Mouse (Mus musculus): Measurements from ENCODE around the gene Ciao2b. TPM values are rescaled to one million over a fixed set of nuclear protein-coding genes. Genes with fewer than 3 reads are reported as not detected.
A peak's percentile ranks its signal among the peaks of the same experiment; 100 is the strongest.
"Not testable (repeated sequence)": the region's sequence is repeated elsewhere in the genome, so short reads cannot be mapped to it uniquely, and the experiment has no call there.

The Ciao2b gene
- 71.9 and 81.9 TPM in 2 replicates for total RNA-seq (2012; rRNA removed)

GRCm38 (mm10) chr8:104641426-104642323 lies at the start of gene Ciao2b:
Ciao2b (minus strand) TSS chr8:104641965.
- peak within 1 kb of the TSS; percentile 92 to 95 for H3K4me3 ChIP-seq (ENCODE audit: insufficient read depth in 1 of 2, low read depth in 1 of 2, low read length in 2 of 2, poor library complexity in 1 of 2, severe bottlenecking in 1 of 2)
- DNase-seq (ENCODE audit: low read depth, low spot score): peak; percentile 80
- TF ChIP-seq MAFK (IDR thresholded peaks at IDR 0.05; ENCODE audit: insufficient read depth, low read depth, low read length) (no peak), ZNF384 (IDR thresholded peaks at IDR 0.05; ENCODE audit: low read depth, low read length) (no peak), ZC3H11A (IDR thresholded peaks at IDR 0.05; ENCODE audit: borderline replicate concordance, low read depth, low read length) (no peak), CHD2 (IDR thresholded peaks at IDR 0.05; ENCODE audit: low read depth, low read length) (no peak), HCFC1 (IDR thresholded peaks at IDR 0.05; ENCODE audit: borderline replicate concordance, insufficient read depth, low read length) (peak; percentile 69; the same call in 1 of the 2 replicates)
- H3K9me3 ChIP-seq (ENCODE audit: control insufficient read depth, insufficient read depth, low read depth, low read length): no peaks in the 10 kb centered on the region
- H3K4me1 ChIP-seq (ENCODE audit: control insufficient read depth in 2 of 2, insufficient read depth in 2 of 2, low read length in 2 of 2, poor library complexity in 1 of 2): peaks cover 0 to 3% of the 10 kb centered on the region in 2 experiments; a peak in 1 of 4 replicates
- peak within 1 kb of the TSS; percentile 88 for H3K9ac ChIP-seq (ENCODE audit: insufficient read depth, low read depth, low read length, poor library complexity, severe bottlenecking)
- H3K27ac ChIP-seq (ENCODE audit: insufficient read depth, low read depth, low read length, poor library complexity, severe bottlenecking): no peak within 1 kb of the TSS
- in situ Hi-C loops (cut with MboI; ENCODE audit: low sequenced_read_pairs in 2 of 2, unreplicated experiment in 2 of 2): loop anchor here in 1 of 2 experiments (25.0 kb wide), 1 partner anchor 621 kb away; the partner anchor contains the start of genes B3gnt9, Fbxl8, Hsf4 and Tradd
- H3K36me3 ChIP-seq (ENCODE audit: control insufficient read depth, insufficient read depth, low read length, poor library complexity, severe bottlenecking): no peaks in the 10 kb centered on the region

- H3K9ac ChIP-seq (ENCODE audit: insufficient read depth, low read depth, low read length, poor library complexity, severe bottlenecking): no peak overlapping the region
- no peaks in the 10 kb centered on the region for H3K4me1 ChIP-seq (ENCODE audit: control insufficient read depth in 2 of 2, insufficient read depth in 2 of 2, low read length in 2 of 2, poor library complexity in 1 of 2)
- no peak for TF ChIP-seq ZNF384 (IDR thresholded peaks at IDR 0.05; ENCODE audit: low read depth, low read length)
- no peak for TF ChIP-seq CHD2 (IDR thresholded peaks at IDR 0.05; ENCODE audit: low read depth, low read length)
- no peak for TF ChIP-seq MAFK (IDR thresholded peaks at IDR 0.05; ENCODE audit: insufficient read depth, low read depth, low read length)
- TF ChIP-seq HCFC1 (IDR thresholded peaks at IDR 0.05; ENCODE audit: borderline replicate concordance, insufficient read depth, low read length): no peak
- TF ChIP-seq ZC3H11A (IDR thresholded peaks at IDR 0.05; ENCODE audit: borderline replicate concordance, low read depth, low read length): no peak
- DNase-seq (ENCODE audit: low read depth, low spot score): no peak
- in situ Hi-C loops (cut with MboI; ENCODE audit: low sequenced_read_pairs in 2 of 2, unreplicated experiment in 2 of 2): no loop called here
- no peaks in the 10 kb centered on the region for H3K36me3 ChIP-seq (ENCODE audit: control insufficient read depth, insufficient read depth, low read length, poor library complexity, severe bottlenecking)
- no peaks in the 10 kb centered on the region for H3K9me3 ChIP-seq (ENCODE audit: control insufficient read depth, insufficient read depth, low read depth, low read length)
- no peak overlapping the region for H3K4me3 ChIP-seq (ENCODE audit: insufficient read depth in 1 of 2, low read depth in 1 of 2, low read length in 2 of 2, poor library complexity in 1 of 2, severe bottlenecking in 1 of 2)
- H3K27ac ChIP-seq (ENCODE audit: insufficient read depth, low read depth, low read length, poor library complexity, severe bottlenecking): no peak overlapping the region
These were observed 46.7 kb upstream of the Ciao2b start for GRCm38 (mm10) chr8:104688433-104688832.

- Histone ChIP-seq H3K4me3 (ENCODE audit: insufficient read depth in 1 of 2, low read depth in 1 of 2, low read length in 2 of 2, poor library complexity in 1 of 2, severe bottlenecking in 1 of 2) (no peak overlapping the region), H3K36me3 (ENCODE audit: control insufficient read depth, insufficient read depth, low read length, poor library complexity, severe bottlenecking) (no peaks in the 10 kb centered on the region), H3K27ac (ENCODE audit: insufficient read depth, low read depth, low read length, poor library complexity, severe bottlenecking) (no peak overlapping the region), H3K9me3 (ENCODE audit: control insufficient read depth, insufficient read depth, low read depth, low read length) (no peaks in the 10 kb centered on the region), H3K4me1 (ENCODE audit: control insufficient read depth in 2 of 2, insufficient read depth in 2 of 2, low read length in 2 of 2, poor library complexity in 1 of 2) (no peaks in the 10 kb centered on the region), H3K9ac (ENCODE audit: insufficient read depth, low read depth, low read length, poor library complexity, severe bottlenecking) (no peak overlapping the region)
- no peak for TF ChIP-seq ZNF384 (IDR thresholded peaks at IDR 0.05; ENCODE audit: low read depth, low read length)
- no peak for TF ChIP-seq CHD2 (IDR thresholded peaks at IDR 0.05; ENCODE audit: low read depth, low read length)
- TF ChIP-seq HCFC1 (IDR thresholded peaks at IDR 0.05; ENCODE audit: borderline replicate concordance, insufficient read depth, low read length): no peak
- no peak for TF ChIP-seq ZC3H11A (IDR thresholded peaks at IDR 0.05; ENCODE audit: borderline replicate concordance, low read depth, low read length)
- no peak for TF ChIP-seq MAFK (IDR thresholded peaks at IDR 0.05; ENCODE audit: insufficient read depth, low read depth, low read length)
- in situ Hi-C loops (cut with MboI; ENCODE audit: low sequenced_read_pairs in 2 of 2, unreplicated experiment in 2 of 2): no loop called here
- no peak for DNase-seq (ENCODE audit: low read depth, low spot score)
These were observed 13.8 kb upstream of the Ciao2b start for GRCm38 (mm10) chr8:104655614-104656013.

- in situ Hi-C loops (cut with MboI; ENCODE audit: low sequenced_read_pairs in 2 of 2, unreplicated experiment in 2 of 2): no loop called here
- Histone ChIP-seq H3K4me1 (ENCODE audit: control insufficient read depth in 2 of 2, insufficient read depth in 2 of 2, low read length in 2 of 2, poor library complexity in 1 of 2) (no peaks in the 10 kb centered on the region), H3K9ac (ENCODE audit: insufficient read depth, low read depth, low read length, poor library complexity, severe bottlenecking) (no peak overlapping the region), H3K27ac (ENCODE audit: insufficient read depth, low read depth, low read length, poor library complexity, severe bottlenecking) (no peak overlapping the region), H3K9me3 (ENCODE audit: control insufficient read depth, insufficient read depth, low read depth, low read length) (no peaks in the 10 kb centered on the region), H3K36me3 (ENCODE audit: control insufficient read depth, insufficient read depth, low read length, poor library complexity, severe bottlenecking) (no peaks in the 10 kb centered on the region), H3K4me3 (ENCODE audit: insufficient read depth in 1 of 2, low read depth in 1 of 2, low read length in 2 of 2, poor library complexity in 1 of 2, severe bottlenecking in 1 of 2) (no peak overlapping the region)
- TF ChIP-seq ZC3H11A (IDR thresholded peaks at IDR 0.05; ENCODE audit: borderline replicate concordance, low read depth, low read length) (peak; percentile 90), MAFK (IDR thresholded peaks at IDR 0.05; ENCODE audit: insufficient read depth, low read depth, low read length) (0 out of 2 replicates have a peak, but pooled peaks have one; percentile 2), ZNF384 (IDR thresholded peaks at IDR 0.05; ENCODE audit: low read depth, low read length) (no peak)
- DNase-seq (ENCODE audit: low read depth, low spot score): peak; percentile 86
These were observed 13.2 kb upstream of the Ciao2b start for GRCm38 (mm10) chr8:104654984-104655383.

GRCm38 (mm10) chr8:104644187-104644586 lies 2.4 kb upstream of the Ciao2b start:
- not testable (repeated sequence) for H3K27ac ChIP-seq (ENCODE audit: insufficient read depth, low read depth, low read length, poor library complexity, severe bottlenecking); H3K4me3 ChIP-seq (ENCODE audit: insufficient read depth in 1 of 2, low read depth in 1 of 2, low read length in 2 of 2, poor library complexity in 1 of 2, severe bottlenecking in 1 of 2); H3K9me3 ChIP-seq (ENCODE audit: control insufficient read depth, insufficient read depth, low read depth, low read length); DNase-seq (ENCODE audit: low read depth, low spot score); H3K9ac ChIP-seq (ENCODE audit: insufficient read depth, low read depth, low read length, poor library complexity, severe bottlenecking); H3K4me1 ChIP-seq (ENCODE audit: control insufficient read depth in 2 of 2, insufficient read depth in 2 of 2, low read length in 2 of 2, poor library complexity in 1 of 2); H3K36me3 ChIP-seq (ENCODE audit: control insufficient read depth, insufficient read depth, low read length, poor library complexity, severe bottlenecking)
- in situ Hi-C loops (cut with MboI; ENCODE audit: low sequenced_read_pairs in 2 of 2, unreplicated experiment in 2 of 2): loop anchor here in 1 of 2 experiments (25.0 kb wide), 1 partner anchor 618 kb away; the partner anchor contains the start of genes B3gnt9, Fbxl8, Hsf4 and Tradd

All from ES-E14 (cell line).